Mouse (Mus musculus) cortical plate, adult 2 months (tissue): Measurements from ENCODE around the gene Pard3b.

Source experiments
- CTCF ChIP-seq: fragments of 200-500 bp; IDR thresholded peaks from 2 replicates; pipeline ENCODE4 v1.5.1; 2011; ENCODE audit warnings: mild to moderate bottlenecking, control low read depth, low read length; ENCODE audit not compliant: insufficient read depth; ENCODE audit errors: extremely low read depth
- POLR2A ChIP-seq: fragments of 200-500 bp; IDR thresholded peaks from 2 replicates; pipeline ENCODE4 v1.6.1; 2011; ENCODE audit warnings: mild to moderate bottlenecking, low read length, control low read depth; ENCODE audit not compliant: insufficient read depth; ENCODE audit errors: extremely low read depth

GRCm38 (mm10) chr1:61850471-61850870 is 211.8 kb downstream of the Pard3b start:
- no peak for TF ChIP-seq POLR2A
- no peak for TF ChIP-seq CTCF
